Mouse (Mus musculus) lung, adult 2 months (tissue): Measurements from ENCODE around the gene Musk. TPM values are rescaled to one million over a fixed set of nuclear protein-coding genes. Genes with fewer than 3 reads are reported as not detected.

Experiments used
- DNase-seq: peaks from one replicate; pipeline ENCODE4 v3.0.0; 2022
- H3K4me1 ChIP-seq: fragments of 200-500 bp; 2 replicates; pipeline ENCODE4 v1.6.1; 2011; ENCODE audit warnings: low read length; ENCODE audit not compliant: control insufficient read depth, insufficient read depth
- H3K4me3 ChIP-seq: fragments of 200-500 bp; replicated peaks from 2 replicates; pipeline ENCODE3; 2011; ENCODE audit warnings: low read depth, mild to moderate bottlenecking, control low read depth, low read length; ENCODE audit errors: extremely low read depth
- CTCF ChIP-seq: fragments of 200-500 bp; IDR thresholded peaks from 2 replicates; pipeline ENCODE4 v1.5.1; 2011; ENCODE audit warnings: mild to moderate bottlenecking, low read length, control low read depth; ENCODE audit not compliant: insufficient read depth
- POLR2A ChIP-seq: fragments of 200-500 bp; IDR thresholded peaks from 2 replicates; pipeline ENCODE4 v1.6.1; 2011; ENCODE audit warnings: low read depth, mild to moderate bottlenecking, control low read depth, low read length, borderline replicate concordance; ENCODE audit errors: extremely low read depth
- WGBS: fragments of 180-500 bp; shearing (Covaris S2); methylation state at CpG from one replicate; pipeline ENCODE4 v1.1.7; 2018; 5-methylcytosine and 5-hydroxymethylcytosine counted together
- polyA plus RNA-seq: library from polyadenylated mRNA; depleted of rRNA; stranded (reverse); fragments of >200 nt; gene quantifications from 2 replicates; pipeline ENCODE4 v1.2.3, GENCODE M21; 2012

Gene Musk
- polyA plus RNA-seq, 1 experiment, result 1.1 TPM

- H3K4me3 ChIP-seq, result no peak overlapping the region
- no peaks in the 10 kb centered on the region for H3K4me1 ChIP-seq
- no peak for DNase-seq
- 52% methylated on average over 3 of the region's 3 CpGs for WGBS
- no peak for TF ChIP-seq POLR2A
- no peak for TF ChIP-seq CTCF
These were observed 46.6 kb downstream of the Musk start for GRCm38 (mm10) chr4:58332394-58332793.

GRCm38 (mm10) chr4:58336227-58336626 lies 50.5 kb downstream of the Musk start:
- H3K4me3 ChIP-seq, result no peak overlapping the region
- DNase-seq, result no peak
- no peaks in the 10 kb centered on the region for H3K4me1 ChIP-seq
- TF ChIP-seq CTCF, result no peak
- TF ChIP-seq POLR2A, result no peak
- WGBS, result 74% methylated on average over 2 of the region's 2 CpGs

GRCm38 (mm10) chr4:58339226-58339625 lies 53.5 kb downstream of the Musk start:
- TF ChIP-seq CTCF (no peak), POLR2A (no peak)
- no peak for DNase-seq
- H3K4me1 ChIP-seq, result no peaks in the 10 kb centered on the region
- WGBS, result 27% methylated on average over 3 of the region's 3 CpGs
- no peak overlapping the region for H3K4me3 ChIP-seq

GRCm38 (mm10) chr4:58350206-58350605 lies 64.4 kb downstream of the Musk start:
- no peak for TF ChIP-seq POLR2A
- no peak for TF ChIP-seq CTCF
- WGBS, result 73% methylated on average over 7 of the region's 7 CpGs
- Histone ChIP-seq H3K4me1 (no peaks in the 10 kb centered on the region), H3K4me3 (no peak overlapping the region)
- DNase-seq, result no peak

GRCm38 (mm10) chr4:58351165-58351564 lies 65.4 kb downstream of the Musk start:
- no peak overlapping the region for H3K4me3 ChIP-seq
- H3K4me1 ChIP-seq, result no peaks in the 10 kb centered on the region
- TF ChIP-seq CTCF, result no peak
- no peak for TF ChIP-seq POLR2A
- WGBS, result 52% methylated on average over 10 of the region's 10 CpGs
- DNase-seq, result no peak

GRCm38 (mm10) chr4:58351590-58351989 lies 65.8 kb downstream of the Musk start:
- WGBS, result 60% methylated on average over 5 of the region's 5 CpGs
- H3K4me3 ChIP-seq, result no peak overlapping the region
- no peak for TF ChIP-seq POLR2A
- no peak for TF ChIP-seq CTCF
- H3K4me1 ChIP-seq, result no peaks in the 10 kb centered on the region
- DNase-seq, result no peak

- H3K4me3 ChIP-seq, result no peak overlapping the region
- WGBS, result 70% methylated on average over 4 of the region's 4 CpGs
- TF ChIP-seq CTCF (no peak), POLR2A (no peak)
- DNase-seq, result no peak
- no peaks in the 10 kb centered on the region for H3K4me1 ChIP-seq
These were observed 73.2 kb downstream of the Musk start for GRCm38 (mm10) chr4:58358996-58359395.

- no peaks in the 10 kb centered on the region for H3K4me1 ChIP-seq
- H3K4me3 ChIP-seq, result no peak overlapping the region
- 80% methylated on average over 6 of the region's 6 CpGs for WGBS
- no peak for DNase-seq
- TF ChIP-seq CTCF (no peak), POLR2A (no peak)
These were observed 79.6 kb downstream of the Musk start for GRCm38 (mm10) chr4:58365321-58365720.

- H3K4me3 ChIP-seq, result no peak overlapping the region
- WGBS, result 64% methylated on average over 1 of the region's 1 CpGs
- TF ChIP-seq POLR2A, result no peak
- no peak for TF ChIP-seq CTCF
- H3K4me1 ChIP-seq, result no peaks in the 10 kb centered on the region
- DNase-seq, result no peak
These were observed 85.3 kb downstream of the Musk start for GRCm38 (mm10) chr4:58371106-58371505.

- Histone ChIP-seq H3K4me1 (no peaks in the 10 kb centered on the region), H3K4me3 (no peak overlapping the region)
- no peak for TF ChIP-seq CTCF
- TF ChIP-seq POLR2A, result no peak
- WGBS, result 82% methylated on average over 10 of the region's 10 CpGs
- no peak for DNase-seq
These were observed 87.8 kb downstream of the Musk start for GRCm38 (mm10) chr4:58373599-58373998.

GRCm38 (mm10) chr4:58374141-58374870 lies 88.5 kb downstream of the Musk start:
- no peak for DNase-seq
- WGBS, result 78% methylated on average over 7 of the region's 7 CpGs
- Histone ChIP-seq H3K4me1 (no peaks in the 10 kb centered on the region), H3K4me3 (no peak overlapping the region)
- no peak for TF ChIP-seq CTCF
- TF ChIP-seq POLR2A, result no peak

- Histone ChIP-seq H3K4me3 (no peak overlapping the region), H3K4me1 (no peaks in the 10 kb centered on the region)
- WGBS, result 88% methylated on average over 4 of the region's 4 CpGs
- TF ChIP-seq CTCF (no peak), POLR2A (no peak)
- no peak for DNase-seq
These were observed 93.4 kb downstream of the Musk start for GRCm38 (mm10) chr4:58379186-58379585.
